Mouse (Mus musculus) frontal cortex, postnatal 10 days (tissue): Measurements from ENCODE around the gene Efna5.

Experiments used
- DNase-seq, 2 experiments: peaks; one replicate each; pipeline ENCODE4 v3.0.0; 2022; ENCODE audit warnings: low spot score in 2 of 2, mixed read lengths in 1 of 2

Efna5 gene

DNA sequence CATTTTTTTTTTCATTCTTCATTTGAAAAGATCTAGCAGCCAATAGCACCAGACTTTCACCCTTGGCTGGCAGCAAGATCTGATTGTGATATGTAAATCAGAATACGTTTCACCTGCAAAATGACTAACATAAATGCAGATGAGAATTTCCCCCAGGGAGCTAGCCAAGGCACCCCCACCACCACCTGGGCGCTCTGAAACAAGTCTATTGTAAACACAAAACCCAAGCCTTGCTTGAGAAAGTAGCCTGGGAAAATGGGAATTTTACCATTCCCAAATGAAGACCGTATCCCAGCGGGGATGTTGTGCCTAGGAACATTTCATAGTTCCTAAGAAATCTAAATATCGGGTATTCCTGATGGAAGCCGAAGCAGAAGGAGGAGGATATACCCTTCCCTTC, 92.3 kb downstream of the Efna5 start:
- DNase-seq = no peak

- DNase-seq = no peak
These were observed 93.3 kb downstream of the Efna5 start for GRCm38 (mm10) chr17:62787855-62788254.

DNA sequence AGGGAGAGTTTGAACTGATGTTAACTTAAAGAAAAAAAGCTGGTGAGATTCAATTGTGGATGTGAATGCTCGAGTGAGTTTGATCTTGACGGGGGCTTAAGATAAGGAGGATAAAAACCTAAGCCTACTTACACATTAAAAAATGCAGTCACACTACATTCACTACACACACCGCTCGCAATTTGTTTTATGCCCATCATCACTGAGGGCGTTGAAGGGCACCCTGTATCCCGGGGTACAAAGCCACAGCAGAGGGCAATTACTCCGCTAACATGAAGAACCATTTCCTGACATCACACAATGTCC, 94.6 kb downstream of the Efna5 start:
- DNase-seq = no peak

DNA sequence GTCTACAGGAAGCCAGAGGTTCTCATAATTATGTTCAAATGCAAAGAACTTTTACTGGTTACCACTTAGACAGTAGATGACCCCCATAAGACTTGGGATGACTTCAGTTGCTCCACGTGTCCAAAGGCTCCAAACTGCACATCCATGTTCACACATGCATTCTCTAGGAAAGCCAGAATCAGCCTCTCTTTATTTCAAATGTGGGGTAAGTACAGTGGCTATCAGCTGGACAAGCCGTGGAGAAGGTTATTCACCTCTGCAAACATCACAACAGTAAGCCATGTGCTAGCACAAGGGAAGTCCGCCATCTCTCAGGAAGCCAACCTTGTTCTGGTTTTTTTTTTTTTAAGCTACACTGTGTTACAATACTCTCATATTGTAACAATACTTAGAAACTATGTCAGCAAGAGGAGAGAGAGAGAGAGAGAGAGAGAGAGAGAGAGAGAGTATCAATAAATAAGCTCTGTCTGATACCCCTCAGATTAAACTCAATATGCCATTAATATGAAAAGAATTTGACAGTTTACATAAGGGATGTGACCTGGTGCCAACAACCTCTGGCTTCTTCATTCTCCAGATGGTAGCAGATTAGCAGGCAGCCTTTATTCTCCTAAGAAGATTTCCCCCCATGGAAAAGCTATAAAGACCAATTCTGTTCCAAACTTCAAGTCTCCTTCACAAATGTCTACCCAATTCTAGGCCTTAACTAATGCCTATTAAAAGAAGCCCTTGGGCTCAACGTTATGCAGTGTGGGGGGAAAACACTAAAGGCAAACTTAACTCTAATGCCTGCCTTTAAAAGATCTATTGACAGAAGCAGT, 95.1 kb downstream of the Efna5 start:
- no peak for DNase-seq

DNA sequence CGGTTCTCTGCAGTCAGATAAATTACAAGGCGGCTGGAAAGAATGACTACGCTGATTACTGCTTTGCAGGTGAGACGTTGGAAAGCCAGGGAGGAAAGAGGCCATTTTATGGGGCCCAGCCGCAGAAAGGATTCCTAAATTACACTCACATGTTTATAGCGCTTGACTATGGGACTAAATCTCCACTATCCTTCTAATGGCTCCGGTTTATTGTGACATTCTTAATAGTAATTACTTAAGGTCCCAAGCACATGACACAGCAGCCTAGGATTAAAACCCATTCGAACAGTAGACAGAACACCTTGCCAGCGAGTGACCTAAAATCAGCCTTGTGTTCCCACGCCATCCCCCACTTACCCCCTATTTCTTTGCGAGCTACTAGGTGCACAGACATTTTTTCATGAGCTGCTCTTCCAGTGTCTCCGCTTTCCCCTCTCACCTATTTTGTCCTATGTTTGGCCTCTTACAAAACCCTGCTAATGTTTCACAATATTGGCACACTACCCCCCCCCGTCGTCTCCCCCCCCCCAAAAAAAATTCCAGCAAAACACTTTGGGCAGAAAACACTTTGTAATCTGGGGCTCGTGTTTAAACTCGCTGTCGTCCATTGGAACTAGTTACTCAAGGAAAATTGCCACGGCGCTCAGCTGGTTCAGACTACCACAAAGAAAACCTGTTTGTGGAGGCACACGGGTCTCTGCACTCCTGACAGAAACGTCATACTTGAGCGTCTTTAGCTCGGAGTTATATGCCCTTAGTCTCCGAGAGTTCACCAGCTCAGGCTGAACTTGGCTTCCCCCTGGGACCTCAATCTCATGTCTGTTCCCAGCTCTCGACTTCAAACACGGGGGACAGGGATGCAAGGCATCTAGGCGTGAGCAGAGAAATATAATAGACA, 96.6 kb downstream of the Efna5 start:
- DNase-seq = no peak

GRCm38 (mm10) chr17:62783524-62784273, 97.4 kb downstream of the Efna5 start:
- DNase-seq = peak; percentile 60 to 78

GRCm38 (mm10) chr17:62782826-62783404, 98.2 kb downstream of the Efna5 start:
- no peak for DNase-seq

- no peak for DNase-seq
These were observed 100.0 kb downstream of the Efna5 start for GRCm38 (mm10) chr17:62781120-62781519.

- DNase-seq = no peak
These were observed 103.1 kb downstream of the Efna5 start for GRCm38 (mm10) chr17:62777858-62778564.

DNA sequence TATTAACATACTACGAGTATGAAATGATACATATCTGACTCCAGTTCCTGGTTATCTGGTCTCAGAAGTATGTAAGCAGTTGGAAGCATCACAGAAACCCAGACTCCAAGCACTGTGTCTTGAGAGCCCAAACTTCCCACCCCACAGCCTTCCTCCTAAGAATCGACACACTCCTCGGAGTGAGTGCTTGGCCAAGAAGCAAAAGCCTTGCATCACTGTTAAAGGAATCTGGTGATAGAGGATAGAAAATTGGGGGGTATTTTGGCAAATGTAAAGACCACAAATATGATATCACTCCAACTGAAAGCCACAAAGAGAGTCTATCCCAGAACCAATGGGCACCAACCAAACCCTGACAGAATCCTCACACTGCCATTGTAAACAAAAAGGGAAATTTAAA, 104.4 kb downstream of the Efna5 start:
- DNase-seq = no peak

DNA sequence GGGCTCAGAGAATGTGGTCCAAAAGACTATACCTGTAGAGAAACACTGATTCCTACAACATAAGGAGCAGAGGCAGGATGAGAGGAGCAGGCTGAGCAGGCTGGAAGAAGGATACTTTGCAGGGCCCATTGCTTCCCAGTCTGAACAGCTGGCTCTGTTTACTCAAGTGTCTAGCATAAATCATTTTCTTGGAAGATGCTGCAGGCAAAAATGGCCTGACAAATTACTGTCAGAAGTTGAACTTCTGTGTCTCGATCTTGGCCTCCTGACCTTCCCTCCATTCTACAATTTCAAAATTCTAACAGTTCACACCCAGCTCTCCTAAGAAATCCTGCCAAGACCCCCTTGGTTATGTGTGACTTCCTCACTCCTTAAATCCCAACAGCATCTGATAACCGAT, 105.1 kb downstream of the Efna5 start:
- no peak for DNase-seq

GRCm38 (mm10) chr17:62775401-62775800, 105.7 kb downstream of the Efna5 start:
- DNase-seq = no peak

GRCm38 (mm10) chr17:62774749-62775148, 106.4 kb downstream of the Efna5 start:
- DNase-seq = no peak

DNA sequence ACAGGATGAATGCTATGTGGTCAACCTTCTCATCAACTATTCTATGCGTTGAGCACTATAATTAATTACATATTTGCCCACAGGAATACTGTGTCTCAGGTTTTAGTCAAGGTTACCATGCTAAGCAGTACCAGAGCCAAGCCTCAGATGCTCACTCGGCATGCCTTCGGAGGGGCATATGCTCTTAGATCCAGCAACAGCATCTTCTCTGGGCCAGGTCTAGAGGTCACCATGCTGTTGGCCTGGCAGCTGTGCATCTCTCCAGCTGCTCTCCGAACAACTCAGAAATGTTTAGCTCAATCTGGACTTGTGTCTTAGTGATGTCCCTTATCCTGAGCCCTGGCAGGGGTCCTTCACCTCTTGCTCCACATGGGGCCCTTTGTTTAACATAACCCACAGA, 114.4 kb downstream of the Efna5 start:
- DNase-seq = no peak

- no peak for DNase-seq
These were observed 116.0 kb downstream of the Efna5 start for GRCm38 (mm10) chr17:62765165-62765564.

GRCm38 (mm10) chr17:62756951-62757350, 124.2 kb downstream of the Efna5 start:
- no peak for DNase-seq

GRCm38 (mm10) chr17:62755635-62756034, 125.5 kb downstream of the Efna5 start:
- no peak for DNase-seq

GRCm38 (mm10) chr17:62754638-62755037, 126.5 kb downstream of the Efna5 start:
- no peak for DNase-seq

GRCm38 (mm10) chr17:62752381-62752889, 128.7 kb downstream of the Efna5 start:
- no peak for DNase-seq

DNA sequence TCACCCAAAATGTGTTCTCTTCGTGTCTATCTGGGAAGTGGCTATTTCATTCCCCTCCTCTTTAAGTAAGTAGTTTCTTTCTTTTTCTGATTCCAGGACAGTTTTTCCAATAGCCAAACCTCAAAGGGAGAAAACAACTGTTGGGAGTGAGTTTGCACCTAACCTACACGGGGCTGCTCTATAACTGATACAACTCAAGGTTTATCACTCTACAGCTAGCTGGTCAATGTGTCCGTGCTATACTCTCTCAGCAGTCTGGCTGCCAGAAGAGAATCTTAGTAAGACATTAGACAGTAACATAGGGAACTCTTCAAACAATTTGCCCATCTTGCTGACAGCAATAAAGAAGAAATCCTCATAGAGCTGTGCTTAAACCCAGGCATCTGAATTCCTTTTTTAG, 130.5 kb downstream of the Efna5 start:
- DNase-seq = no peak
